Comparison of ENCODE assay signal across 20 mouse cellular contexts in the genomic region with DNA sequence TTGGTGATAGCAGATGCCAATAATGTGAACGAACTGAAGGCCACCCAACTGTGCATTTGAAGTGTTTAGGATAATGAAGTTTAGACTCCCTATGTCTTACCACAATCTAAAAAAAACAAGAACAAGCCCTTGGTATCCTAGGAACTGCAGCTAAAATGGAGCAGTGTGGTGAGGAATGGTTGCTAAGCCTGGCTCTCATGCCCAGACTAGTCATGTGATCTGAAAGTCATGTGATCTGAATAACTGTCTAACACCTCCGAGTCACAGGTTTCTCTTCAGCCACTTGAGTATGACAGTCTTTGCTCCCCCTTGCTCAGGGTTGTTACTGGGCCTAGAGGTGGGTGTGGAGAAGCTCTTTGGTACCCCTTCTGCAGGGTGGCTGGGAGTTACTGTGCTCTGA. TPM values are rescaled to one million over a fixed set of nuclear protein-coding genes. Genes with fewer than 3 reads are reported as not detected.
"Had no signal": no experiment of that assay in that cellular context is flagged by ENCODE, and none has a peak within 500 bp of the region (broad histone marks: within the 10 kb centered on the region; RNA-seq: fewer than 3 reads in every experiment).

No protein-coding gene starts in this region.

- H3K4me1 ChIP-seq: liver, embryonic 13.5 days; midbrain, embryonic 12.5 days; midbrain, embryonic 15.5 days; neural tube, embryonic 13.5 days had no signal

- H3K4me3 ChIP-seq: layer of hippocampus, adult 2 months; left cerebral cortex, adult 2 months; liver, embryonic 13.5 days; midbrain, embryonic 12.5 days; midbrain, embryonic 15.5 days; neural tube, embryonic 13.5 days had no signal

- DNase-seq: kidney, adult 9 months; kidney, postnatal 25 days; layer of hippocampus, postnatal 36 days; liver, embryonic 13.5 days; lung, adult 2 months; lung, postnatal 14 days; lung, postnatal 4 days; retina, postnatal 1 day; thymus, postnatal 36 days had no signal

- H3K27me3 ChIP-seq: liver, embryonic 13.5 days; midbrain, embryonic 12.5 days; midbrain, embryonic 15.5 days; neural tube, embryonic 13.5 days had no signal

- H3K36me3 ChIP-seq: liver, embryonic 13.5 days; midbrain, embryonic 12.5 days; midbrain, embryonic 15.5 days; neural tube, embryonic 13.5 days had no signal

- H3K27ac ChIP-seq: layer of hippocampus, adult 2 months; left cerebral cortex, adult 2 months; liver, embryonic 13.5 days; midbrain, embryonic 12.5 days; midbrain, embryonic 15.5 days; neural tube, embryonic 13.5 days had no signal

- H3K9me3 ChIP-seq: liver, embryonic 13.5 days; midbrain, embryonic 12.5 days; midbrain, embryonic 15.5 days; neural tube, embryonic 13.5 days had no signal

- H3K9ac ChIP-seq: liver, embryonic 13.5 days; midbrain, embryonic 12.5 days; midbrain, embryonic 15.5 days; neural tube, embryonic 13.5 days had no signal

- H3K4me2 ChIP-seq: liver, embryonic 13.5 days; midbrain, embryonic 12.5 days; midbrain, embryonic 15.5 days; neural tube, embryonic 13.5 days had no signal

- ATAC-seq: midbrain, embryonic 15.5 days had no signal

RNA-seq across cellular contexts. Expression of a gene that starts 1.6 kb away (rescaled TPM):
- total RNA-seq: layer of hippocampus, adult 2 months; left cerebral cortex, postnatal 36 days; megakaryocyte progenitor cell, adult 5-6 weeks; neutrophil, adult 5-6 weeks had no signal
- polyA plus RNA-seq: kidney, embryonic 16.5 days; liver, embryonic 13.5 days; midbrain, embryonic 12.5 days; spleen, adult 2 months; stomach, embryonic 16.5 days had no signal

RNA-seq across cellular contexts. Expression of a gene that starts 34.7 kb away (rescaled TPM):
- total RNA-seq: megakaryocyte progenitor cell, adult 5-6 weeks had no signal
